Mouse (Mus musculus) ES-E14 (cell line): ENCODE results near the gene Ell3.

Source experiments
- CHD2 ChIP-seq: IDR thresholded peaks from 2 replicates; pipeline ENCODE4 v1.6.1; 2014; ENCODE audit warnings: mild to moderate bottlenecking, low read depth, low read length, inconsistent platforms
- ZNF384 ChIP-seq: IDR thresholded peaks from 2 replicates; pipeline ENCODE4 v1.6.1; 2012; ENCODE audit warnings: low read depth, low read length, inconsistent platforms

DNA sequence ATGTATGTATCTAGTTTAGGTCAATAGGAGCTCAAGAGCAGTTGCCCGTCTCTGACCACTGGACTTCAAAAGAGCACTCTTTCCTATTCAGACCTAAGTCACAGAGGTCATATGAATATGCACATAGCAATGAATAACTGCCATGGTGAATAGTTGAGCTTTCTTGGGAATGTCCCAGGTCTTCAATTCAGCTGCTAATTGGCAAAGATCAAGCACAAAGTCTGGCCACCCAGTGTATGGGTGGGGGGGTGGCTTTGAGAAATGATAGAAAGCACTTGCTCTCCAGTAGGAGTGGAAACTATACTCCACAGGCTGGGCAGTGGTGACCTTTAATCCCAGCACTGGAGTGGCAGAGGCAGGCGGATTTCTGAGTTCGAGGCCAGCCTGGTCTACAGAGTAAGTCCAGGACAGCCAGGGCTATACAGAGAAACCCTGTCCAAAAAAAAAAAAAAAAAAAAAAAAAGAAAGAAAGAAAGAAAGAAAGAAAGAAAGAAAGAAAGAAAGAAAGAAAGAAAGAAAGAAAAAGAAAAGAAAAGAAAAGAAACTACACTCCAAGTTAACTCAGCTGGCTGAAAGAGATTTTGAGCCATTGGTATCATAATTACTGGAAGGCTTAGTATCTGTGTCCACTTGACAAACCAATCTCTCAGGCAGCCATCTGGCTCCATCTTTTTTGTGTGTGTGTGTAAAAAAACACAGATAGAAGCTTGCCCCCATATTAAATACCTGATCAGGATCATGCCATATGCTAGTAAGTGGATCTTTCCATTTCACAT is 33.6 kb upstream of the Ell3 start:
- TF ChIP-seq CHD2, result no peak
- no peak for TF ChIP-seq ZNF384
